Mouse (Mus musculus) ES-Bruce4 (cell line): Measurements from ENCODE around the gene Ifi203. TPM values are rescaled to one million over a fixed set of nuclear protein-coding genes. Genes with fewer than 3 reads are reported as not detected.
"Not testable (repeated sequence)": the region's sequence is repeated elsewhere in the genome, so short reads cannot be mapped to it uniquely, and the experiment has no call there.

Experiments used
- H3K27ac ChIP-seq: 2 replicates; pipeline ENCODE4 v1.5.1; 2012; ENCODE audit warnings: low read length, inconsistent platforms; ENCODE audit not compliant: insufficient read depth
- H3K27me3 ChIP-seq: 2 replicates; pipeline ENCODE4 v1.6.1; 2012; ENCODE audit warnings: mild to moderate bottlenecking, low read length, inconsistent platforms; ENCODE audit not compliant: control insufficient read depth, poor library complexity, insufficient read depth, severe bottlenecking
- H3K36me3 ChIP-seq: 2 replicates; pipeline ENCODE4 v1.6.1; 2012; ENCODE audit warnings: inconsistent platforms, mild to moderate bottlenecking, low read length, moderate library complexity; ENCODE audit not compliant: control insufficient read depth, poor library complexity, insufficient read depth, severe bottlenecking
- H3K4me1 ChIP-seq: one replicate; pipeline ENCODE4 v1.8.1; 2011; ENCODE audit warnings: low read length; ENCODE audit not compliant: control insufficient read depth, insufficient read depth
- H3K4me3 ChIP-seq: 2 replicates; pipeline ENCODE4 v1.5.1; 2011; ENCODE audit warnings: low read depth, mild to moderate bottlenecking, low read length
- H3K9ac ChIP-seq: 2 replicates; pipeline ENCODE4 v1.6.1; 2012; ENCODE audit warnings: low read depth, mild to moderate bottlenecking, inconsistent platforms; ENCODE audit not compliant: poor library complexity, severe bottlenecking
- H3K9me3 ChIP-seq: replicated peaks from 2 replicates; pipeline ENCODE4 v1.6.1; 2012; ENCODE audit warnings: mild to moderate bottlenecking, low read length, inconsistent platforms; ENCODE audit not compliant: control insufficient read depth, poor library complexity, insufficient read depth, severe bottlenecking
- CTCF ChIP-seq: IDR thresholded peaks from one replicate; pipeline ENCODE4 v1.8.1; 2011; ENCODE audit warnings: low read depth, low read length
- EP300 ChIP-seq: IDR thresholded peaks from 2 replicates; pipeline ENCODE4 v1.6.1; 2011; ENCODE audit warnings: low read depth, low read length; ENCODE audit not compliant: insufficient read depth
- POLR2A ChIP-seq: IDR thresholded peaks from one replicate; pipeline ENCODE4 v1.8.1; 2011; ENCODE audit warnings: low read length; ENCODE audit not compliant: insufficient read depth
- polyA plus RNA-seq: library from polyadenylated mRNA; stranded (reverse); fragments of >200 nt; gene quantifications from 2 replicates; pipeline ENCODE4 v1.2.4, GENCODE M21; 2011; ENCODE audit warnings: low read depth; ENCODE audit not compliant: missing spikeins, insufficient read depth, insufficient read length

The Ifi203 gene
- polyA plus RNA-seq, 1 experiment = 0.24 TPM

DNA sequence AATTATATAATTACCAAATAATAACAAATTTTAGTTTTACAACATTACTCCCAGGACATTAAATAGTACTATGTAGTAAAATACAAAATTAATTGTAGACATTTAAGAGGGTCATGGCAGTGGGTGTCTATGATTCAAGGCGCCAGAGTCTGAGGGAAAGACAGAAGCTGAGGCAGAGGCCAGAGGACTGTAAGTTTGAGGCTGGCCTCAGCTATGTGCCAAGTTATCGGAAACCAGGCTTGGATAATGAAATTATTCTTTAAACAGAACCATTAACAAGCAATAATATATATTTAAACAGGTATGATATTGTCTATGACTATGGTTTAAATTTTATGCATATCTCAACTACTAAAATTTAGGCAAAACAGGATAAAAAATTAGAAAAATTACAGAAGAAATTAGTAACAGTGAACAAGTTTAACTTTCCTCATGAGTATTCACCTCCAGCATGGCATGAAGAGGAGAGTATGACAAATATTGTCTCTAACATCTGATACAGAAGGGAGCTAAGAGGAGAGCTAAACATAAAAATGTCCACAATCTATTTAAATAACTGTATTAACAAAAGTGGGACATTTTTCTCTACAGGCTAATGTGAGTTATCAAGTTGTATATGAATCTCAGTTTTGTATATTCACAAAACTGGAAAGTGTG, 30.5 kb downstream of the Ifi203 start:
- no peak for TF ChIP-seq EP300
- TF ChIP-seq CTCF = no peak
- TF ChIP-seq POLR2A = no peak
- H3K27me3 ChIP-seq = no peaks in the 10 kb centered on the region
- no peak overlapping the region for H3K9ac ChIP-seq
- no peak overlapping the region for H3K27ac ChIP-seq
- H3K36me3 ChIP-seq = no peaks in the 10 kb centered on the region
- no peaks in the 10 kb centered on the region for H3K9me3 ChIP-seq
- no peaks in the 10 kb centered on the region for H3K4me1 ChIP-seq
- H3K4me3 ChIP-seq = no peak overlapping the region

GRCm38 (mm10) chr1:173908390-173908789, 34.1 kb downstream of the Ifi203 start:
- H3K4me3 ChIP-seq, H3K27ac ChIP-seq, H3K27me3 ChIP-seq, H3K9ac ChIP-seq, H3K9me3 ChIP-seq, H3K4me1 ChIP-seq, H3K36me3 ChIP-seq: not testable (repeated sequence)

GRCm38 (mm10) chr1:173905885-173906284, 36.6 kb downstream of the Ifi203 start:
- H3K4me3 ChIP-seq, H3K27me3 ChIP-seq, H3K9me3 ChIP-seq, H3K27ac ChIP-seq, H3K9ac ChIP-seq, H3K4me1 ChIP-seq, H3K36me3 ChIP-seq: not testable (repeated sequence)

DNA sequence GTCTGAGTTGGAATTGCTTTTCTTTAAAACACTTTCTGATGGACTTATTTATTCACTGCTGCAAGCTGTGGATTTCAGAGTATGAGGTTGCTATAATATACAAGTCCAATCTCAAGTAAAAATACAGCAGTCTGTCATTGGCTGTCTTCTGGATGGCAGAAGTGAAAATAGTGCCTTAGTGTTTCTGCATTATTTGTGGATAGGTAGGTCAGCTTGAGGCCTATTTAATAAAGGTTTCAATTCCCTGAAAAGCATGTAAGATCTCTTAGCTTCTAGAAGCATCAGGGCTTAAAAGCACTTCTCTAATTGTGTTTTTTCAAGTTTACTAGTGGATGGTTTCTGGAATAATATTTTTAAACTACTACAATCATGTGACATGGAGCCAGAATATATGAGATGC, 52.7 kb downstream of the Ifi203 start:
- not testable (repeated sequence) for H3K36me3 ChIP-seq, H3K9me3 ChIP-seq, H3K9ac ChIP-seq, H3K27ac ChIP-seq, H3K4me1 ChIP-seq, H3K27me3 ChIP-seq, H3K4me3 ChIP-seq

DNA sequence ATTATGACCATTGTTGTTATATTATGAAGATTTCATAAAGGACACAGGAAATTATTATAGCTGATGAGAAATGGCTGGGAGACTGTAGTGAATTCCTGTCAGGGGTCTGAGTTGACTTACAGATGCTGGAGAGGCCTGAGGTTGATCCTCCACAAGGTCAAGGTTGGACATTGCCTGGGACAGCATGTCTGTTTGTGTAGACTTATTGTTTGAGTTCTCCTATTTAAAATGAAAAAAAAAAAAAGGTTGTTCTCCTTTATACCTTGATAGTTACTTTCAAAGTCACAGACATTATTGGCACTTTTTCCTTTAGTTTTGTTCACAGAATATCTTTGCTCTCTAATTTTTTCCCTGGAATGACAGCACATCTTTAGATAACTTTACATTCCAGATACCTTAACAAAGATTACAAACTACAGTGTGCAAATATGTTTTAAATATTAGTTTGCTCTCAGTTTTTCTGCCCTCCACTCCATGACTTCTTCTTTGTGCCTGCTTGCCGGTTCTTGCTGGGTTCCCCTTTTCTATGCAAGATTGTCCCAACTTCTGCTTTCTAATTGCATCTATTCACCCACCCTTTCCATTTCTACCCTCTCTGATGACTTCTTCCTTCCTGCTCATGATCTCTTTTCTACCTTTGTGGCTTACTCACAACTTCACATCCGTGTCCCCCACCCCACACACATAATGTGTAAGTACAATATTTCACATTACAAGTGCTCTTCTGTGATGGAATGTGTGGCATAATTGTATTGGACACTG, 55.3 kb downstream of the Ifi203 start:
- H3K9me3 ChIP-seq, H3K27ac ChIP-seq, H3K4me1 ChIP-seq, H3K36me3 ChIP-seq, H3K9ac ChIP-seq, H3K27me3 ChIP-seq, H3K4me3 ChIP-seq: not testable (repeated sequence)

DNA sequence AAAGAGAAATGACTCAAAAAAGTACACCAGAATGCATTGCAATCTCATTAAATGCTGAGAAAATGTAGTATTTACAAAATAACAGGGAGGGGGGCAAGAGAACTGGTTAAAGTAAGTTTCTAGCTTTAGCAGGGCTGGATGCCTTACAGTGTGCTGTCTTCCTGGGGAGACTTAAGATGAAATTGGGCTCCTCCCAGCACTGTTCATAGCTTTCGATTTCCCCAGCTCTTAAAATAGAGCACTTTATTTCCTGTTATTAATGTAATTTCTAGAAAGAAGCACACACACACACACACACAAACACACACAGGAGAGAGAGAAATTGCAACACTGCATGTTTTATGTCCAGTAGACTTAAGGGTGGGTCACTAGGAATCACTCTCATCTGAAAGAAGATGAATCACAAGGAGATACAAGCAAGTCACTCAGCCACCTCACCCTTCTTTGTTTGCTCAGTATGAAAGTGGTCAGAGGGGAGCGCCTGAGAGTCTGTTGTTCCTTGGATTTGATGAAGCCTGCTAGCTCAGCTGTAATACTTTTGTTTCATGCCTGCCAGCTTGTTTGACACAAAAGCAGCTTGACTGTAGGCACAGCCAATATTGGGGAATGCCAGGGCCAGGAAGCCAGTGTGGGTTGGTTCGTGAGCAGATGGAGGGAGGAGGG, 62.3 kb downstream of the Ifi203 start:
- H3K9ac ChIP-seq, H3K36me3 ChIP-seq, H3K4me3 ChIP-seq, H3K4me1 ChIP-seq, H3K9me3 ChIP-seq, H3K27me3 ChIP-seq, H3K27ac ChIP-seq: not testable (repeated sequence)

DNA sequence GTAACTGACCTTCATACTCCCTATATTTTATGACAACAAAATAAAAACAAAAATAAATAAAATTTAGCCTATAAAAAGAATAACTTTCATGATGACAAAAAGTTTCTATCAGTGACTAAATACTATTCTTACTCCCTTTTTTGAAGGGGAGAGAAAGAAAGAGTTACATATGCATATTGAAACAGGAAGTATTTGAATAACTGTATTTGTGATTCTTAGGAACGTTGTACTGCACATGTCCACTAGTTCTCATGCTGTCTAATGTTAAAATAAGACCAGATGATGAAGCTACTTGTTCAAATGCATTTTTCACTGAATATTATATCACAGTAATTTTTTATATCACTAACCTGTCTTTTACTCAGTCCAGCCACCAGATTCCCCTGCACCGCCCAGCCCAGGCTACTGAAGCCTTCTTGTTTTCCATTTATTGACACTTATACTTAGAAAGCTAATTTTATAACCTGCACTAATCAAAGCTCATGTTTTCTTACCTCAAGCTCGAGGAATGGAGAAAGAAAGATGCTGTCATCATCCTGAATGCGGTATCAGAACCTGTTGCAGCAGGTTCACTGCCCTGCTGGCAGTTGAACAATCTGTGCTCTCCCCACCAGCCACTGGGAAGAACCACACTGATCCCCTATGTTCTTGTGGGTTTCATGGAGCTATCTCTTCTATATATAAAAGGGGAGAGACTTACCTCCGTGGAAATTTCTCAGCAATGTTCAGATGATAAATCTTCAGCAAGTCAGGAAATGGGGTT, 63.1 kb downstream of the Ifi203 start:
- not testable (repeated sequence) for H3K9me3 ChIP-seq, H3K9ac ChIP-seq, H3K36me3 ChIP-seq, H3K27ac ChIP-seq, H3K27me3 ChIP-seq, H3K4me3 ChIP-seq, H3K4me1 ChIP-seq

DNA sequence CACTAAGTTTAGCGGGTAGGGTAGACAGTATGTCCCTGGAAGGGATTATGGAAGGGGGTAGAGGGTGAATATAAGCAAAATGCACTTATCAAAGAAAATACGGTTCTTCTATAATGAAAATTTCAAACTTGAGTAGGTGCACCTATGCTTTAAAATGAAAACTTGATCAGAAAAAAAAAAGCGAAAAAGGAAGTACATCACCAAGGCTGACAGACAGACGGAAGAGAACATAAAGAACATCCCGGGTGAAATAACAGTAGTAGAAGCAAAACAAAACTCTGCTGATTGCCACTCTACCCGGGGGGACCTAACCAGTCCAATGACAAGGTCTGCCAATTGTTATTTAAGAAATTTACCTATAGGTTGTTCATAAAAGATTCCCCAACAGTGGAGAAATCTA, 64.2 kb downstream of the Ifi203 start:
- not testable (repeated sequence) for H3K4me1 ChIP-seq, H3K4me3 ChIP-seq, H3K36me3 ChIP-seq, H3K27me3 ChIP-seq, H3K27ac ChIP-seq, H3K9me3 ChIP-seq, H3K9ac ChIP-seq

- H3K4me3 ChIP-seq, H3K4me1 ChIP-seq, H3K9me3 ChIP-seq, H3K27ac ChIP-seq, H3K27me3 ChIP-seq, H3K9ac ChIP-seq, H3K36me3 ChIP-seq: not testable (repeated sequence)
Measured at GRCm38 (mm10) chr1:173877125-173877524, 65.3 kb downstream of the Ifi203 start.
